Mouse (Mus musculus): ENCODE data around the gene Gpsm1. TPM values are rescaled to one million over a fixed set of nuclear protein-coding genes. Genes with fewer than 3 reads are reported as not detected.

Gene Gpsm1
- polyA plus RNA-seq, 1 experiment, result 39.8 TPM

DNA sequence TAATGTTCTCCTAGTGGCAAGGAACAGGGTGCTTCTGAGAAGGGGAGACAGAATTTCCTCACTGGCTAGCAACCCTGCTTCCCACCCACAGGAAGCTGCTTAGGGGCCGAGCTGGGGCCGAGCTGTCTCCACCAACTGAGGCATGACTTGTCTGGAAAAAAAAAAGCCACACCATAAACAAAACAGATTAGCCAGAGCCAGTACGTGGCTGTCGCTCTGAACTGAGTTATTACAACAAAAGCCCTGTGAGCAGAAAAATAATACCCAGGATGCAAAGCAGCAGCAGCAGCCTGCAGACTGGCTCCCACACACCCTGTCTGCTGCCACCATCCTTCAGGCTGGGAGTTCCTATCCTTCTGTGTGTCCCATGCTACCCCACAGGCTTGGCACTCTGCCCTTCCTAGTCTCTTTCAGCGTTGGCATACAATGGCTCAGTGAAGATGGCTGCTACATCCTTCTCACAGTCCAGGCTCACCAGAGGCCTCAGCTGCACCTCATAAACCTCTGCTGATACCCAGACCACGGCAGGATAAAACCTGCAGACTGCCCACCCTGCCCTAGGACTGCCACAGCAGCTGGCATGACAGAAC is 18.6 kb upstream of the Gpsm1 start:
- Histone ChIP-seq H3K9me3 (peaks cover 8% of the 10 kb centered on the region; the same call in 1 of the 2 replicates), H3K27me3 (replicated peaks) (peaks cover 51% of the 10 kb centered on the region), H3K4me3 (replicated peaks) (peak overlapping the region; percentile 86), H3K36me3 (replicated peaks; ENCODE audit: low read length) (no peaks in the 10 kb centered on the region), H3K4me1 (peaks cover 55% of the 10 kb centered on the region)
- TF ChIP-seq FLI1 (IDR thresholded peaks at IDR 0.05; ENCODE audit: low read length) (no peak), GATA1 (IDR thresholded peaks at IDR 0.05; ENCODE audit: borderline replicate concordance, low read length) (no peak)

DNA sequence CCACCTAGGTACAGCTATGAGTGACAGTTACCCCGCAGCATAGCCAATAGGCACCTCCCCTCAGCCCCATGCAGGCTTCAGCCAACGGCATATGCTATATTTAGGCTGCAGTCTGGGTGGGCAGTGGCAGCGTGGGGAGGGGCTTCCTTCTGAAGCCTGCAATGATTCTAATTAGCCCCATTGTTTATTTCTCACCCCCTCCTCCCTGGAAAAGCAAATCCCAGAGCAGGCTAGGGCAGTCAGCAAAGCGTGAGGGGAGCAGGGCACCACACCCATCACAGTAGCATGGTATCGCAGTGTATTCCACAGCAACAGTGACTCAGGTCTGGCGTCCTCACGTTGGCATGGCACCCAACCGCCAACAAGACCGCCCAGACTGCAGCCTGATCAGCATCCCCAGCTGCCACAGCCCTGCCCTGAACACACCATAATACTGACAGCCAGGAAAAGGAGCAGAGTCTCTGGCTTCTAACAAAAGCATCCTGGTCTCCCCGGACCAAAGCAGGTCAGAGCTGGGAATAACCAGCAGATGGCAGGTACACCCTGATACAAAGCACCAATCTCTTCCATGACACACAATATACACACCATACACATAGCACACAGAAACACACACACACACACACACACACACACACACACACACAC is 17.0 kb upstream of the Gpsm1 start:
- H3K4me3 ChIP-seq (replicated peaks), result peak overlapping the region; percentile 84
- H3K27me3 ChIP-seq (replicated peaks), result peaks cover 36% of the 10 kb centered on the region
- peaks cover 55% of the 10 kb centered on the region for H3K4me1 ChIP-seq
- TF ChIP-seq GATA1 (IDR thresholded peaks at IDR 0.05; ENCODE audit: borderline replicate concordance, low read length) (no peak), FLI1 (IDR thresholded peaks at IDR 0.05; ENCODE audit: low read length) (no peak)
- no peaks in the 10 kb centered on the region for H3K36me3 ChIP-seq (replicated peaks; ENCODE audit: low read length)
- H3K9me3 ChIP-seq, result peaks cover 13% of the 10 kb centered on the region

DNA sequence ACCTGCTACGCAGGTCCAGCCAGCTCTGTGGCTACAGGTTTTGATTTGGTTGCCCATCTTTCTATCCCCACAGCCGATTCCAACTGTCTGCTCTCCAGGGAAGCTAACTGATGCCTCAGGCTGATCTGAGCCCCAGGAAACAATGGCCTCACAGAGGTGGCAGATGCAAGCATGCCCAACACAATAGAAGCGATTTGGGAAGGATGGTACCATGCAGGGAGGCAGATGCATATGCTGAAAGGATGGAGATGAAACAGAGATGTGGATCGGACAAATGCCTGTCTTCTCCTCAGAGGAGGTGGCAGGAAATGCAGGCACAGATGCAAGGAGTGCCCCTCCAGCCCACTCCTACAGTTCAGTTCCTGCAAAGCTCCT is 16.5 kb upstream of the Gpsm1 start:
- H3K36me3 ChIP-seq (replicated peaks; ENCODE audit: low read length), result no peaks in the 10 kb centered on the region
- peaks cover 13% of the 10 kb centered on the region for H3K9me3 ChIP-seq
- TF ChIP-seq FLI1 (IDR thresholded peaks at IDR 0.05; ENCODE audit: low read length) (no peak), GATA1 (IDR thresholded peaks at IDR 0.05; ENCODE audit: borderline replicate concordance, low read length) (no peak)
- peaks cover 55% of the 10 kb centered on the region for H3K4me1 ChIP-seq
- no peak overlapping the region for H3K4me3 ChIP-seq (replicated peaks)
- peaks cover 32% of the 10 kb centered on the region for H3K27me3 ChIP-seq (replicated peaks)

DNA sequence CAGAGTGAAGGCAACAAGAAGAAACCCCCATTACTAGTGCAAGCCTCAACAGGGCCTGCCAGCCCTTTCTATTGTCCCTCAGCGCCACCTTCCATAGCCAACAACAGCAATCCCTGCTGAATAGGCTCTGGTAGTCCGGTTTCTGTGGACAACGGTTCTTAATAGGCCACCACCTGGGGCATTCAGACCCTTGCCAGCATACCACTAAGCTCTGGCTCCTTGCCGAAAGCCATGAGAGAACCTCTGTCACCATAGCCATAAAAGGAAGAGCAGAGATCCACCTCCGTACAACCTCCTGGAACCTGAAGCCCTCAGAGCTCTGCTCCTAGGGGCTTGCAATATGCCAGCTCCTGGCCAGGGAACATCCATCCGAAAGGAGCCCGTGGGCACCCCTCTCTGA is 16.0 kb upstream of the Gpsm1 start:
- Histone ChIP-seq H3K4me3 (replicated peaks) (no peak overlapping the region), H3K27me3 (replicated peaks) (peaks cover 27% of the 10 kb centered on the region), H3K36me3 (replicated peaks; ENCODE audit: low read length) (no peaks in the 10 kb centered on the region), H3K4me1 (peaks cover 55% of the 10 kb centered on the region), H3K9me3 (peaks cover 15% of the 10 kb centered on the region)
- no peak for TF ChIP-seq GATA1 (IDR thresholded peaks at IDR 0.05; ENCODE audit: borderline replicate concordance, low read length)
- no peak for TF ChIP-seq FLI1 (IDR thresholded peaks at IDR 0.05; ENCODE audit: low read length)

DNA sequence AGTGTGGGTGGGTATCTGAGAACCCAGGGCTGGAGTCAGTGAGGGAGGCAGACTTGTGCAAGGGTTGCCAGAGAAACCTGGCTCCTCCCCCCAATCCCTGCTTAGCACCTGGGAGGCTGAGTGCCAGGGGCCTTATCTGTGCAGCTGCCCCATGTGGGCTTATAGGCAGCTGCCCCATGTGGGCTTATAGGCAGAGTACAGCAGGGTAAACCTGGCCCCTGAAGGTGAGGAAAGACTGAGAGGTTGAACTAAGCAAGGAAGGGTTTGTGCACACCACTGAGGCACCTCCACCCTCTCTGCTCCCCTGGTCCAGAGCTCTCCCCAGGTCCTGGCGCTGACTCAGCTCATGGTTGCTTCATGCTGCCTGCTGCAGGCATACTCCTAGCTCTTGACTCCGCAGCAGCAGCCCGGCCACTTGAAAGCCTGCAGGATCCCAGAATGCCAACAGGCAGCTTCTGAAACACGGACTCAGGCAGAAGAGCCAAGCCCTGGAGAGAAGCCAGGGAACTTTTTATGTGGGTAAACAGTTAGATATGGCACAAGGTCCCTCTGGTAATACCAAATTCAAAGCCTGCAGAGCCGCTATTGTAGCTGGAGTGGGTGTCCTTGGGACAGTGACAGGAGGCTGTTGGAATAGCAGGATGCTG is 15.0 kb upstream of the Gpsm1 start:
- no peak for TF ChIP-seq FLI1 (IDR thresholded peaks at IDR 0.05; ENCODE audit: low read length)
- TF ChIP-seq GATA1 (IDR thresholded peaks at IDR 0.05; ENCODE audit: borderline replicate concordance, low read length), result no peak
- H3K4me3 ChIP-seq (replicated peaks), result peak overlapping the region; percentile 38
- peaks cover 19% of the 10 kb centered on the region for H3K9me3 ChIP-seq
- H3K36me3 ChIP-seq (replicated peaks; ENCODE audit: low read length), result no peaks in the 10 kb centered on the region
- peaks cover 65% of the 10 kb centered on the region for H3K4me1 ChIP-seq
- peaks cover 22% of the 10 kb centered on the region for H3K27me3 ChIP-seq (replicated peaks)

DNA sequence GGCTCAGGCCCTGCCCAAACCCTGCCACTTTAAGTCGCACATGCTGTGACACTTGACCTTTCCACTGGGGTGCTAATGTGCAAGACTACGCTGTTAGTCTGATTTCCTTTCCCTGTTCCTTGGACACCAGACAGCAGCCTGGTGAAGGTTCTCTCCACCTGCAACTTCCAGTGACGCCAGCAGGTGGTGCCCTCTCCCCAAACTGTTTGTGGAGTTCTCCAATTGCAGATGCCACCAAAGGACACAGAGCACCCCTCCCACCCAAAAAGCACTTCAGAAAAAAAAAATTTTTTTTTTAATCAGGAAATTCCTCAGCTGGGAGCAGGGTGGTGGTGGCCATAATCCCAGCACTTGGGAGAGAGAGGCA is 14.5 kb upstream of the Gpsm1 start:
- TF ChIP-seq GATA1 (IDR thresholded peaks at IDR 0.05; ENCODE audit: borderline replicate concordance, low read length) (no peak), FLI1 (IDR thresholded peaks at IDR 0.05; ENCODE audit: low read length) (no peak)
- Histone ChIP-seq H3K9me3 (peaks cover 15% of the 10 kb centered on the region), H3K4me3 (replicated peaks) (peak overlapping the region; percentile 38), H3K4me1 (peaks cover 66% of the 10 kb centered on the region), H3K27me3 (replicated peaks) (peaks cover 19% of the 10 kb centered on the region), H3K36me3 (replicated peaks; ENCODE audit: low read length) (no peaks in the 10 kb centered on the region)

DNA sequence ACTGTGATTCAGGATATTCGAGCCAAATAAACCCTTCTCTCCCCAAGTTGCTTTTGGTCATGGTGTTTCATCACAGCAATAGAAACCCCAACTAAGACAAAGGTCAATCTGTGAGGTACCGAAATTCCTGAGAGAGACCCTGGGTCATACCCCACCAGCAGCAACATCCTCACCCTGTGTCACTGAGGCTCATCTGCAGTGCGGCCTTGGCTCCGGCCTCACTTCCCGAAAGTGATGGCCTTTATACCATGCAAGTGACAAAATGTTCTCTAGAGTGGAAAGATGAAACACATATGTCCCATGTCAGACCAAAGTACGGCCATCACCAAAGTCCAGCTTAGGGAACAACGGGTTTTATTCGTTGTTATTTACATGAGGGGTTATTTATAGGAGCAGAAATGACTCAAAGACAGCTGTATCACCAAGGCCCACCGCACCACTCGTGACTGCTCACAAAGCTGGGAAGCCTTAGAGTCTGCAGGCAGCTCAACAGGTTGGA is 13.3 kb upstream of the Gpsm1 start:
- peaks cover 11% of the 10 kb centered on the region for H3K9me3 ChIP-seq
- peaks cover 19% of the 10 kb centered on the region for H3K27me3 ChIP-seq (replicated peaks)
- peaks cover 53% of the 10 kb centered on the region for H3K4me1 ChIP-seq
- TF ChIP-seq FLI1 (IDR thresholded peaks at IDR 0.05; ENCODE audit: low read length), result no peak
- no peak for TF ChIP-seq GATA1 (IDR thresholded peaks at IDR 0.05; ENCODE audit: borderline replicate concordance, low read length)
- H3K36me3 ChIP-seq (replicated peaks; ENCODE audit: low read length), result no peaks in the 10 kb centered on the region
- no peak overlapping the region for H3K4me3 ChIP-seq (replicated peaks)

DNA sequence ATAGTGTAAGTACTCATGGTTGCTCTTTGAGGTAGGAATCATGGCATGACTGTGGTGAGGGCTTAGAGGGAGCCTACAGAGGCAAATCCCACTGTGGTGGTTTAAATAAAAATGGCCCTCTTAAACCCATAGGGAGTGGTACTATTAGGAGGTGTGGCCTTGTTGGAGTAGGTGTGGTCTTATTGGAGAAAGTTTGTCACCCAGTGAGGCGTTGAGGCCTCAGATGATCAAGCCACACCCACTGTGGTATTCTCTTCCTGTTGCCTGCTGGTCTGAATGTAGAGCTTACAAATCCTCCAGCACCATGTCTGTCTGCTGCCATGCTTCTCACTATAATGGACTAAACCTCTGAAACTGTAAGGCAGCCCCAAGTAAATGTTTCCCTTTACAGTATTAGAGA is 10.6 kb upstream of the Gpsm1 start:
- Histone ChIP-seq H3K27me3 (replicated peaks) (peaks cover 13% of the 10 kb centered on the region), H3K36me3 (replicated peaks; ENCODE audit: low read length) (no peaks in the 10 kb centered on the region), H3K9me3 (peaks cover 11% of the 10 kb centered on the region), H3K4me3 (replicated peaks) (no peak overlapping the region), H3K4me1 (peaks cover 43% of the 10 kb centered on the region)
- no peak for TF ChIP-seq FLI1 (IDR thresholded peaks at IDR 0.05; ENCODE audit: low read length)
- TF ChIP-seq GATA1 (IDR thresholded peaks at IDR 0.05; ENCODE audit: borderline replicate concordance, low read length), result no peak

DNA sequence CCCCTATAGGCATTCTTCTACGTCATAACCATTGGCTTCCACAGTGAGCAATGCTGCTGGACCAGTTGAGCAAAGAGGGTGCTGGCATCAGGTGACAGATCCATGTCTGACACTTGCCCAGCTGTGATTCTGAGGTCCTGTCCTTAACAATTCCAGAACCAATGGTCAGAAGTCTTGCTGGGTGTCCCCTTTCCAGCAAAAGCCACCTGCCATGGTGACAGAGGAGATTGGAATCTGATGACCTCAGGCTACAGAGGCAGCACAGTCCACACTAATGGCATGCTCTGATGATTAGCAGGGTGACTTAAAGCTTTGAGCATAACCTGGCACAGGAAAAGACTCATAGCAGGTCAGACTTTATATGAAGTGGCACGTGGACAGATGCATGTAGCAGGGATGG is 9.8 kb upstream of the Gpsm1 start:
- peaks cover 11% of the 10 kb centered on the region for H3K9me3 ChIP-seq
- TF ChIP-seq GATA1 (IDR thresholded peaks at IDR 0.05; ENCODE audit: borderline replicate concordance, low read length) (no peak), FLI1 (IDR thresholded peaks at IDR 0.05; ENCODE audit: low read length) (no peak)
- no peaks in the 10 kb centered on the region for H3K36me3 ChIP-seq (replicated peaks; ENCODE audit: low read length)
- H3K27me3 ChIP-seq (replicated peaks), result peaks cover 6% of the 10 kb centered on the region
- peaks cover 43% of the 10 kb centered on the region for H3K4me1 ChIP-seq
- H3K4me3 ChIP-seq (replicated peaks), result no peak overlapping the region

DNA sequence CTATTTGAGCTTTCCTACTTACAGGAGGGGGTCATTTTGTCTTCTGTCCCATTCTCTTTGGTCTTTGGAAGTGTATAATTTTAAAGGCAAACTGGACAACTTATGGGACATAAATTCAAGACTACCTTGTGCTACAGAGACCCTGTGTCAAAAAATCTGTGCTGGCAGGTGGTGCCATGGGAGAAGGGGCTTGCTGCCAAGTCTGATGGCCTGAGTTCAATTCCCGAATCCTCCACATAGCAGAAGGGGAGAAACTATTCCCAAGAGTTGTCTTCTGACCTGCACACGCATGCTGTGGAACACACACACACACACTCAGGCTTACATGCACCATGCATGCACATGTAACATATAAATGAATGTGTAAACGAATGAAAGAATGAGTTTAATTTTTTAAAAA is 8.6 kb upstream of the Gpsm1 start:
- Histone ChIP-seq H3K27me3 (replicated peaks) (peaks cover 5% of the 10 kb centered on the region), H3K4me1 (peaks cover 46% of the 10 kb centered on the region), H3K36me3 (replicated peaks; ENCODE audit: low read length) (no peaks in the 10 kb centered on the region), H3K9me3 (peaks cover 11% of the 10 kb centered on the region), H3K4me3 (replicated peaks) (no peak overlapping the region)
- TF ChIP-seq GATA1 (IDR thresholded peaks at IDR 0.05; ENCODE audit: borderline replicate concordance, low read length) (no peak), FLI1 (IDR thresholded peaks at IDR 0.05; ENCODE audit: low read length) (no peak)
